Mouse (Mus musculus) liver, embryonic 11.5 days (tissue): ENCODE data around the gene Polr3e. TPM values are rescaled to one million over a fixed set of nuclear protein-coding genes. Genes with fewer than 3 reads are reported as not detected.

Experiments
- ATAC-seq: fragments of 200-750 bp; cut with Nextera tagmentation; replicated peaks from 2 replicates; pipeline ENCODE4 v1.8.0; 2017; ENCODE audit warnings: moderate number of reproducible peaks, mild to moderate bottlenecking, moderate TSS enrichment, moderate library complexity; ENCODE audit not compliant: low FRiP score
- DNase-seq: peaks from one replicate; pipeline ENCODE4 v3.0.0-alpha.2; 2017; ENCODE audit warnings: low spot score
- H3K27ac ChIP-seq: fragments of 300-500 bp; sonication (generic); 2 replicates; pipeline ENCODE4 v1.5.1; 2014; ENCODE audit warnings: mild to moderate bottlenecking, low read depth, low read length, control low read depth
- H3K27me3 ChIP-seq: fragments of 300-500 bp; sonication (generic); replicated peaks from 2 replicates; pipeline ENCODE4 v1.6.1; 2014; ENCODE audit warnings: low read length, mixed read lengths; ENCODE audit not compliant: control insufficient read depth, insufficient read depth
- H3K36me3 ChIP-seq: fragments of 300-500 bp; sonication (generic); 2 replicates; pipeline ENCODE4 v1.6.1; 2014; ENCODE audit warnings: mild to moderate bottlenecking, low read length, moderate library complexity, mixed read lengths; ENCODE audit not compliant: control insufficient read depth, insufficient read depth
- H3K4me1 ChIP-seq: fragments of 300-500 bp; sonication (generic); replicated peaks from 2 replicates; pipeline ENCODE4 v1.6.1; 2014; ENCODE audit warnings: low read length, mixed read lengths; ENCODE audit not compliant: control insufficient read depth, insufficient read depth
- H3K4me2 ChIP-seq: fragments of 300-500 bp; sonication (generic); 2 replicates; pipeline ENCODE4 v1.6.1; 2014; ENCODE audit warnings: mild to moderate bottlenecking, control low read depth, moderate library complexity
- H3K4me3 ChIP-seq: fragments of 300-500 bp; sonication (generic); 2 replicates; pipeline ENCODE4 v1.5.1; 2014; ENCODE audit warnings: low read depth, low read length, control low read depth
- H3K9ac ChIP-seq: fragments of 300-500 bp; sonication (generic); 2 replicates; pipeline ENCODE4 v1.6.1; 2014; ENCODE audit warnings: low read depth, low read length, control low read depth
- H3K9me3 ChIP-seq: fragments of 300-500 bp; sonication (generic); 2 replicates; pipeline ENCODE4 v1.6.1; 2016; ENCODE audit warnings: low read length, inconsistent platforms, mixed read lengths; ENCODE audit not compliant: control insufficient read depth
- WGBS: fragments of 180-500 bp; shearing (Covaris S2); extraction: QIAGEN DNeasy Blood & Tissue Kit; methylation state at CpG from one replicate; pipeline ENCODE4 v1.1.7; 2014; 5-methylcytosine and 5-hydroxymethylcytosine counted together
- polyA plus RNA-seq: library from polyadenylated mRNA; unstranded; fragments of >200 nt; fragmentation: Nextera tagmentation; extraction: Ambion mirVana; gene quantifications from 2 replicates; pipeline ENCODE4 v1.2.1, GENCODE M21; 2014

Polr3e gene
- polyA plus RNA-seq, 1 experiment from 2014 or later, result 31.3 TPM

GRCm38 (mm10) chr7:120974001-120974400 lies 56.5 kb downstream of the Polr3e start:
- ATAC-seq, result no peak
- Histone ChIP-seq H3K4me2 (no peak overlapping the region), H3K4me1 (peaks cover 32% of the 10 kb centered on the region), H3K9ac (no peak overlapping the region), H3K9me3 (no peaks in the 10 kb centered on the region), H3K4me3 (no peak overlapping the region), H3K36me3 (no peaks in the 10 kb centered on the region), H3K27me3 (no peaks in the 10 kb centered on the region), H3K27ac (no peak overlapping the region)
- no peak for DNase-seq
- WGBS, result 76% methylated on average over 3 of the region's 3 CpGs

- DNase-seq (no peak), ATAC-seq (no peak)
- Histone ChIP-seq H3K4me1 (peaks cover 30% of the 10 kb centered on the region), H3K27me3 (no peaks in the 10 kb centered on the region), H3K4me2 (no peak overlapping the region), H3K36me3 (no peaks in the 10 kb centered on the region), H3K4me3 (no peak overlapping the region), H3K9ac (no peak overlapping the region), H3K27ac (no peak overlapping the region), H3K9me3 (no peaks in the 10 kb centered on the region)
- 76% methylated on average over 7 of the region's 7 CpGs for WGBS
Measured at GRCm38 (mm10) chr7:120977063-120977462, 59.5 kb downstream of the Polr3e start.

GRCm38 (mm10) chr7:120980041-120980440 lies 62.5 kb downstream of the Polr3e start:
- peak overlapping the region; percentile 96 for H3K4me3 ChIP-seq

DNA sequence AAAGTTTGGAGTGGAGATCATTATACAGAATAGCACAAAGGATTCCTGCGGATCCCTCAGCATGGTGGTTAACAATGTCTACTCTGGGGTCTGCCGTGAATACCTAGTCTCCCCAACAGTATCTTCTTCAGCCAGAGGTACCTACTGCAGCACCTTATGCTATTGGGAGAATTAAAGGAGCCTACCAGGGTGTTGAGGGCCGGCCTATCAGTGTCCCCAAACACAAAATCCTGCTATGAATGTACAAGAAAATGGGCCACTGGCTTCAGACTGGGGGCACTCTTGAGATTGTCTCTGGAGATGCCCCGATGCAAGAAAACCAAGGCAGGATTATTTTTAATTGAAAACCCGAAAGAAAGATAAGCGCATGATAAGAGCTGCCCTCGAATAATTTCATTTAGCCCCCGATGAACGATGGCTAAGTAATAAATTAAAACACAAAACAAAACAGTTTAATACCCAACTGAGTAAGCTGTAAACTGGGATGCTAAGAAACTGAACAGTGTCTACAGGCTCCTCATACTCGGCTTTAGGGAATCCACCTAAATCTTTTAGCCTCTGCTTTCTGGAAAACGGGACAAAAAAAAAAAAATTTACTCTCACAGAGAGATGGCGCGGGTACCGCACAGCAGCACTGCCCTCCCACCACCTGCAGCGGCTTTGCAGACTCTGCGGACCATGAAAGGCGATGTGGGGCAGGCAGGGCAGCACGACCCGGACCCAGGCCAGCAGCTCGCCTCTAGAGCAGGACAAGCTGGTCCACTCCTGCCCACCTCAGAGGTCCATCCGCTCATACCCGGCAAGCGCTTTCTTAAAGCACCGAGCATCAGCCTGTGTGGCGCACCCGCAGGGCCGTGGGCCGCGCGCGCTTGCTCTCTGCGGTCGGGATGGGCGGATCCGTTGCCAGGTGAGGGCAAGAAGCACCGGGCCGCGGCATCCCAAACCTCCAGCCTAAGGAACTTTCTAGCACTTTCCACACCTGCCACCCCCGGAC lies 63.7 kb downstream of the Polr3e start:
- Histone ChIP-seq H3K4me3 (peak overlapping the region; percentile 96), H3K27me3 (no peaks in the 10 kb centered on the region), H3K4me2 (peak overlapping the region; percentile 80), H3K36me3 (no peaks in the 10 kb centered on the region), H3K4me1 (peaks cover 21% of the 10 kb centered on the region), H3K9ac (peak overlapping the region; percentile 90), H3K9me3 (no peaks in the 10 kb centered on the region), H3K27ac (peak overlapping the region; percentile 80)
- ATAC-seq (peak; percentile 38), DNase-seq (peak; percentile 75)
- WGBS, result 5% methylated on average over 39 of the region's 39 CpGs

More at GRCm38 (mm10) chr7:120980041-120980440, 62.5 kb downstream of the Polr3e start:
- H3K9ac ChIP-seq, result peak overlapping the region; percentile 90
- H3K4me2 ChIP-seq, result peak overlapping the region; percentile 80
- peak; percentile 79 for ATAC-seq
- no peaks in the 10 kb centered on the region for H3K27me3 ChIP-seq
- H3K9me3 ChIP-seq, result no peaks in the 10 kb centered on the region
- DNase-seq, result no peak
- H3K27ac ChIP-seq, result peak overlapping the region; percentile 80
- H3K4me1 ChIP-seq, result peaks cover 21% of the 10 kb centered on the region
- H3K36me3 ChIP-seq, result no peaks in the 10 kb centered on the region
- 34% methylated on average over 4 of the region's 4 CpGs for WGBS

GRCm38 (mm10) chr7:120982200-120982841 lies 64.8 kb downstream of the Polr3e start, which contains the start of the genes Cdr2 and Mfsd13b:
Gene Cdr2 (minus strand): TSS chr7:120982312.
Gene Mfsd13b (plus strand): TSS chr7:120982509.
- no peaks in the 10 kb centered on the region for H3K27me3 ChIP-seq
- no peaks in the 10 kb centered on the region for H3K9me3 ChIP-seq
- peak; percentile 90 for ATAC-seq
- H3K4me1 ChIP-seq, result peaks cover 21% of the 10 kb centered on the region
- peak within 1 kb of the TSS; percentile 80 for H3K4me2 ChIP-seq
- peak within 1 kb of the TSS; percentile 90 for H3K9ac ChIP-seq
- no peaks in the 10 kb centered on the region for H3K36me3 ChIP-seq
- peak within 1 kb of the TSS; percentile 96 for H3K4me3 ChIP-seq
- under 1% methylated on average over 46 of the region's 46 CpGs for WGBS
- H3K27ac ChIP-seq, result peak within 1 kb of the TSS; percentile 80
- peak; percentile 91 for DNase-seq

- 7% methylated on average over 7 of the region's 7 CpGs for WGBS
- Histone ChIP-seq H3K27ac (no peak overlapping the region), H3K4me1 (peaks cover 19% of the 10 kb centered on the region), H3K27me3 (no peaks in the 10 kb centered on the region), H3K36me3 (no peaks in the 10 kb centered on the region), H3K9me3 (no peaks in the 10 kb centered on the region), H3K4me3 (peak overlapping the region; percentile 96), H3K4me2 (peak overlapping the region; percentile 67), H3K9ac (peak overlapping the region; percentile 56)
- ATAC-seq (no peak), DNase-seq (no peak)
Measured at GRCm38 (mm10) chr7:120982968-120983367, 65.4 kb downstream of the Polr3e start.

DNA sequence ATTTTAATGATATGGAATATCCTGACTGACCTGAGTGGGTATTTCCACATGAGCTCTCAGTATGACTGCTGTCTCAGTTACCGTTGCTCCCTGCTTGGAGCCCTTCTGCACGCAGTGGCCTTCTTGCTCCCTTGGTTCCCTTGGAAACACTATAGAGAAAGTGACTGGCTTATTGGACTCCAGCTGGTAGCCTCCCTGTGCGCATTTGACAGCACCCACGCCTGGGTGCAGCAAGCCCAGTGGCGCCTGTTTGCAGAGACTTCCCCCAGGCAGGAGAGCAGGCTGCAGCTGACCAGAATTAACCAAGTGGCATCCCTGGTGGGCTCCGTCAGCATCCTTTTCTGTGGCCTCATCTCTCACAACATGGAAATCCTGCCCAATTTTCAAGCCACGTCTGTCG lies 73.6 kb downstream of the Polr3e start:
- H3K27ac ChIP-seq, result no peak overlapping the region
- H3K4me3 ChIP-seq, result no peak overlapping the region
- ATAC-seq (no peak), DNase-seq (no peak)
- H3K4me1 ChIP-seq, result no peaks in the 10 kb centered on the region
- WGBS, result 76% methylated on average over 8 of the region's 8 CpGs
- no peak overlapping the region for H3K4me2 ChIP-seq
- no peaks in the 10 kb centered on the region for H3K36me3 ChIP-seq
- no peak overlapping the region for H3K9ac ChIP-seq
- H3K9me3 ChIP-seq, result no peaks in the 10 kb centered on the region
- no peaks in the 10 kb centered on the region for H3K27me3 ChIP-seq
